Mouse (Mus musculus): ENCODE data around the gene Acyp1. TPM values are rescaled to one million over a fixed set of nuclear protein-coding genes. Genes with fewer than 3 reads are reported as not detected.

Gene Acyp1
- polyA plus RNA-seq, 1 experiment from 2014 or later, result 63.9 TPM

Small RNA genes lying within 50 kb of the gene (microRNA-seq; reads per million reads assigned to microRNA genes)
- gene Mir6938, result not detected

Other genes starting within 250 kb of the Acyp1 start
- gene Prox2, start 177.7 kb downstream of the Acyp1 start, polyA plus RNA-seq (2016; fragmentation: Nextera tagmentation; extraction: Ambion mirVana), result 2.5 and 3.7 TPM in 2 replicates
- 101 and 107 TPM in 2 replicates for gene Dlst, start 177.6 kb downstream of the Acyp1 start, polyA plus RNA-seq (2016; fragmentation: Nextera tagmentation; extraction: Ambion mirVana)
- gene Rps6kl1, start 137.2 kb downstream of the Acyp1 start, polyA plus RNA-seq (2016; fragmentation: Nextera tagmentation; extraction: Ambion mirVana), result 5.4 and 6.1 TPM in 2 replicates
- gene Pgf, start 110.6 kb downstream of the Acyp1 start, polyA plus RNA-seq (2016; fragmentation: Nextera tagmentation; extraction: Ambion mirVana), result 5.7 and 6.2 TPM in 2 replicates
- 85.7 and 86.6 TPM in 2 replicates for gene Eif2b2, start 69.0 kb downstream of the Acyp1 start, polyA plus RNA-seq (2016; fragmentation: Nextera tagmentation; extraction: Ambion mirVana)
- 9.8 and 10.5 TPM in 2 replicates for gene Mlh3, start 17.8 kb downstream of the Acyp1 start, polyA plus RNA-seq (2016; fragmentation: Nextera tagmentation; extraction: Ambion mirVana)
- gene Zc2hc1c, start 153 bp upstream of the Acyp1 start, polyA plus RNA-seq (2016; fragmentation: Nextera tagmentation; extraction: Ambion mirVana), result 1.1 and 1.2 TPM in 2 replicates
- 21.1 and 26.1 TPM in 2 replicates for gene Nek9, start 50.9 kb upstream of the Acyp1 start, polyA plus RNA-seq (2016; fragmentation: Nextera tagmentation; extraction: Ambion mirVana)
- gene Tmed10, start 86.4 kb upstream of the Acyp1 start, polyA plus RNA-seq (2016; fragmentation: Nextera tagmentation; extraction: Ambion mirVana), result 225 and 231 TPM in 2 replicates
- 1.1 and 1.7 TPM in 2 replicates for gene Fos, start 185.5 kb upstream of the Acyp1 start, polyA plus RNA-seq (2016; fragmentation: Nextera tagmentation; extraction: Ambion mirVana)

Measured in midbrain, embryonic 12.5 days (tissue).